Mouse (Mus musculus) intestine, embryonic 14.5 days (tissue): ENCODE results near the gene Hepacam2. TPM values are rescaled to one million over a fixed set of nuclear protein-coding genes. Genes with fewer than 3 reads are reported as not detected.

ENCODE experiments used
- polyA plus RNA-seq: library from polyadenylated mRNA; unstranded; fragments of >200 nt; fragmentation: Nextera tagmentation; extraction: Ambion mirVana; gene quantifications from 2 replicates; pipeline ENCODE4 v1.2.1, GENCODE M21; 2014

The Hepacam2 gene
- polyA plus RNA-seq, 1 experiment from 2014 or later: 8.2 TPM

Other genes with a start within 250 kb of the Hepacam2 start
- 6.5 and 7.1 TPM in 2 replicates for gene Samd9l, start 98.7 kb downstream of the Hepacam2 start, polyA plus RNA-seq
- 32.8 and 33.1 TPM in 2 replicates for gene Vps50, start 84 bp upstream of the Hepacam2 start, polyA plus RNA-seq